Mouse (Mus musculus) embryonic facial prominence, embryonic 12.5 days (tissue): ENCODE data around the gene Wdfy2. TPM values are rescaled to one million over a fixed set of nuclear protein-coding genes. Genes with fewer than 3 reads are reported as not detected.
"Not testable (repeated sequence)": the region's sequence is repeated elsewhere in the genome, so short reads cannot be mapped to it uniquely, and the experiment has no call there.

Source experiments
- ATAC-seq: fragments of 200-750 bp; cut with Nextera tagmentation; 2 replicates; pipeline ENCODE4 v1.8.0; 2017; ENCODE audit not compliant: insufficient number of reproducible peaks, insufficient read depth, low FRiP score, low TSS enrichment
- H3K27ac ChIP-seq: fragments of 300-500 bp; sonication (generic); 2 replicates; pipeline ENCODE4 v1.5.1; 2016; ENCODE audit warnings: mild to moderate bottlenecking
- H3K27me3 ChIP-seq: fragments of 300-500 bp; sonication (generic); 2 replicates; pipeline ENCODE4 v1.6.1; 2016; ENCODE audit warnings: mild to moderate bottlenecking, moderate library complexity
- H3K36me3 ChIP-seq: fragments of 300-500 bp; sonication (generic); 2 replicates; pipeline ENCODE4 v1.6.1; 2016; ENCODE audit warnings: mild to moderate bottlenecking
- H3K4me1 ChIP-seq: fragments of 300-500 bp; sonication (generic); 2 replicates; pipeline ENCODE4 v1.6.1; 2016
- H3K4me2 ChIP-seq: fragments of 300-500 bp; sonication (generic); replicated peaks from 2 replicates; pipeline ENCODE4 v1.6.1; 2016; ENCODE audit warnings: mild to moderate bottlenecking, moderate library complexity
- H3K4me3 ChIP-seq: fragments of 300-500 bp; sonication (generic); 2 replicates; pipeline ENCODE4 v1.5.1; 2016; ENCODE audit warnings: mild to moderate bottlenecking
- H3K9ac ChIP-seq: fragments of 300-500 bp; sonication (generic); 2 replicates; pipeline ENCODE4 v1.6.1; 2016; ENCODE audit warnings: mild to moderate bottlenecking, moderate library complexity
- H3K9me3 ChIP-seq: fragments of 300-500 bp; sonication (generic); 2 replicates; pipeline ENCODE4 v1.6.1; 2016; ENCODE audit warnings: mild to moderate bottlenecking, moderate library complexity
- WGBS: fragments of 180-500 bp; shearing (Covaris S2); methylation state at CpG from one replicate; pipeline ENCODE4 v1.1.7; 2016; 5-methylcytosine and 5-hydroxymethylcytosine counted together
- polyA plus RNA-seq: library from polyadenylated mRNA; unstranded; fragments of >200 nt; fragmentation: Nextera tagmentation; extraction: Ambion mirVana; gene quantifications from 2 replicates; pipeline ENCODE4 v1.2.1, GENCODE M21; 2016

The Wdfy2 gene
- polyA plus RNA-seq, 1 experiment from 2014 or later, result 11.7 TPM

DNA sequence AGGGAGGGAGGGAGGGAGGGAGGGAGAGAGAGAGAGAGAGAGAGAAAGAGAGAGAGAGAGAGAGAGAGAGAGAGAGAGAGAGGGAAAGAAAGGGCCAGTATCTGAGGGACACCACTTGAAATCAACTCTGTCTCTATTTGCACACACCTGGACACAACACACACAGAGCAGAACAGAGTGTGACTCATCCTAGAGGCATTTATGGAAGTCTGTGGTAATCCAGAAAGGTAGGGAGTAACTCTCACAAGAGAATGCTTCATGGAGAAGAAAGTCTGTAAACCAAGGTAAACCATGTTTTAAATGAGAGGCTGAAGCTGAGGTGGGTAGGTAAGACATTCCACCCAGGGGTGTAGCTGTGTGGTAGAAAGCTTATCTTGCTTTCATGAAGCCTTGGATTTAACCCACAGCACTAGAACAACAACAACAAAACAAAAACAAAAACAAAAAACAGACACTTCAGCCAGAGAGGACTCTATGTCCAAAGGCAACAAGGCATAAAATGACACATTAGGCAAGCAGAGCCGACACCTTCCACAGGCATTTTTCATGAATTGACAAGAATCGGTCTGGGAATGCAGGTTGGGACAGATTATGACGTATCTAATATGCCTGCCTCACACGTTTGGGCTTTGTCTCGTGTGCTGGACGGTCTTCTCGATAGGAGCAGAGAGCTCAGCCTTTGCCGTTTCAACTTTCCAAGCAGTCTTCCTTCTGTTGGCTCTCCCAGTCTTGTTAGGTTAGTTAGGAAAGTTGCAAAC, 11.7 kb upstream of the Wdfy2 start:
- WGBS, result 85% methylated on average over 8 of the region's 8 CpGs
- ATAC-seq, result no peak
- no peaks in the 10 kb centered on the region for H3K9me3 ChIP-seq
- H3K4me1 ChIP-seq, result no peaks in the 10 kb centered on the region
- H3K4me3 ChIP-seq, result no peak overlapping the region
- H3K4me2 ChIP-seq, result no peak overlapping the region
- no peak overlapping the region for H3K9ac ChIP-seq
- no peak overlapping the region for H3K27ac ChIP-seq
- no peaks in the 10 kb centered on the region for H3K27me3 ChIP-seq
- H3K36me3 ChIP-seq, result no peaks in the 10 kb centered on the region

DNA sequence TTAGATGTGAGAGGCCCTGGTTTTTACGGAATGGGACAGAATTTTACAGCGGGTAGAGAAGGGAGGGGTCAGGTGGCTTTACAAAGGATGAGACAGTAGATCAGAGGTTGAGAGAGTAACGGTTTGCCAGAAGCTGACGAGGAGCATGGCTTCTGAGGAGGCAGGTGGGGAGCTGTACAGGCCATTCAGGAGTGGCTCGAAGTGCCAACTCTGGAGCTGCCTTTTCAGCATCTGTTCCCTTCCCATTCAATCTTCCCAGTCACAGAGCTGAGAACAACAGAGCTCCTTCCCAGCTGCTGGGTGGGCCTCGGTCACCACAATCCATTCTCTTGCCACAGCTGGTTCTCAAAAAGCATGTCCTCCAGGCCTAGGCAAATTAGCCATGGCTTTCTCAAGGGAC, 8.2 kb upstream of the Wdfy2 start:
- no peak overlapping the region for H3K27ac ChIP-seq
- 58% methylated on average over 6 of the region's 6 CpGs for WGBS
- H3K9ac ChIP-seq, result no peak overlapping the region
- no peaks in the 10 kb centered on the region for H3K27me3 ChIP-seq
- H3K9me3 ChIP-seq, result no peaks in the 10 kb centered on the region
- no peak overlapping the region for H3K4me3 ChIP-seq
- no peak for ATAC-seq
- no peak overlapping the region for H3K4me2 ChIP-seq
- H3K4me1 ChIP-seq, result no peaks in the 10 kb centered on the region
- H3K36me3 ChIP-seq, result no peaks in the 10 kb centered on the region

DNA sequence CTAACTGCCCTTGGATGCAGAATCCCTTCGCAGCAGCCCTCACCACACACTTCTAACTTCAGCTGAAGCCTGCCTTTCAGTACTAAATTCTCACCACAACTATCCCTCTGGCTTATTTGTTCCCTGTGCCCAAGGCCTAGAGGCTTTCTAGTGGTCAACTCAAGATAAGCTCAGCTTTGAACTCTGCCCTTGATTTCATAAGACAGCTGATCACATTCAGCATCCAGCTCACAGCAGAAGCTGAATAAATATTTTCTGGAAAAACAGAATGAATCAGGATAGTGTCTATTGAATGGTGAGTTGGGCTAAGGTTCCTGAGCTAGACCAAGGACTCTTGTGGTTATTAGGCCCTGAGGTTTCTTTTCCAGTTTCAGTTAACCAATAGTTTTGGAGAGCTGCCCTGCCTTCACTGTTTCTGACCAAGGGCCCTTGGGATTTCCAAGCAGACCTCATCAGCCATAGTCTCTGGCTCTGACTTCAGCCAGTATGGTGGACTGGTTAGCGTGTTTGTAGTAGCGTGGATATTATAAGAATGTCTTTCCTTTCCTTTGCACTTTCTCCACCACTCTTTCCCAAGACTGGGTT, 5.7 kb upstream of the Wdfy2 start:
- 89% methylated on average over 3 of the region's 3 CpGs for WGBS
- Histone ChIP-seq H3K9me3 (no peaks in the 10 kb centered on the region), H3K36me3 (no peaks in the 10 kb centered on the region), H3K9ac (no peak overlapping the region), H3K4me3 (no peak overlapping the region), H3K27me3 (no peaks in the 10 kb centered on the region), H3K27ac (no peak overlapping the region), H3K4me2 (no peak overlapping the region), H3K4me1 (no peaks in the 10 kb centered on the region)
- ATAC-seq, result no peak

DNA sequence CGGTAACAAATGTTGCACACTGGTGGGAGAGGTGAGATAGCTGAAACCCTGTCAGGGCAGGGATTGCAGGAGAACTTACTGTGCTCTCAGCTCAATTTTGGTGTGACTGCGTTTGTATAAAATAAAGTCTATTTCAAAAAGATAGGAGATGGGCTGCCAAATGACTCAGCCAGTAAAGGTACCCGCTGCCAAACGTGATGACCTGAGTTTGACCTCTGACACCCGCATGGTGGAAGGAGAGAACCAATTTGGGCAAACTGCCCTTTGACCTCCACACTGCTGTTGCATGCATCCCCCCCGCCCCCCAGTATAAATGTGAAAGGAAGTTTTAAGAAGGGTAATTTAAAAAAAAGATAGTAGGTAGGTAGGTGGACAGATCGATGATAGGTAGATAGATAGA, 4.4 kb upstream of the Wdfy2 start:
- Histone ChIP-seq H3K9me3 (no peaks in the 10 kb centered on the region), H3K27ac (no peak overlapping the region), H3K4me1 (no peaks in the 10 kb centered on the region), H3K4me2 (no peak overlapping the region), H3K36me3 (no peaks in the 10 kb centered on the region), H3K27me3 (no peaks in the 10 kb centered on the region), H3K9ac (no peak overlapping the region), H3K4me3 (no peak overlapping the region)
- 68% methylated on average over 7 of the region's 7 CpGs for WGBS
- no peak for ATAC-seq

DNA sequence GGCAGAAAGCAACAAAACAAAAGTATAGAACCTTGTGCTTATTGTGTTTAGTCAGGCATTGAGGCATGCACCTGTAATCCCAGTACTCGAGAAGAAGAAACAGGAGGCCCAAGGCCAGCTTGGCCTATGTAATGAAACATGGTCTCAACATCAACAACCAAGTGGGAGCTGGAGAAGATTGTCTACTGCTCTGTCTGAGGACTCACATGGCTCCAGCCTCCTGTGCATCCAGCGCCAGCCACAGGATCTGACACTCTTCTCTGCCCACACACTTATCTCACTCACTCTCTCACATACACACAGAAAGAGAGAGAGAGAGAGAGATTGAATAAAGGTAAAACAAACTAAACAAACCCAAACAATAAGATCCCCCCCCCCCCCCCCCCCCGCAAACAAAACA, 3.9 kb upstream of the Wdfy2 start:
- no peak overlapping the region for H3K9ac ChIP-seq
- H3K27ac ChIP-seq, result no peak overlapping the region
- 0 out of 2 replicates have a peak, but pooled peaks cover 2% of the 10 kb centered on the region for H3K4me1 ChIP-seq
- no peak for ATAC-seq
- no peaks in the 10 kb centered on the region for H3K27me3 ChIP-seq
- no peaks in the 10 kb centered on the region for H3K9me3 ChIP-seq
- H3K4me2 ChIP-seq, result no peak overlapping the region
- 85% methylated on average over 2 of the region's 3 CpGs for WGBS
- H3K36me3 ChIP-seq, result no peaks in the 10 kb centered on the region
- no peak overlapping the region for H3K4me3 ChIP-seq

DNA sequence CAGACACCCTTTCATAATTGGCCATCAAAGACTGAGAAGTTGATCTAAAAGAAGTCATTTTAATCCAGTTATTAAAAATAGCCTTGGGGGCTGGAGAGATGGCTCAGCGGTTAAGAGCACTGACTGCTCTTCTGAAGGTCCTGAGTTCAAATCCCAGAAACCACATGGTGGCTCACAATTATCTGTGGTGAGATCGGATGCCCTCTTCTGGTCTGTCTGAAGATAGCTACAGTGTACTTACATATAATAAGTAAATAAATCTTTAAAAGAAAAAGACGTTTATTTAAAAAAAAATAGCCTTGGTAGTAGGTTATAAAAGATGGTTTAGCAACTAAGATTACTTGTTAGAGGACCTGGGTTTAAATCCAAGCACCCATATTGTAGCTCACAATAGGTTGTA, 1.7 kb upstream of the Wdfy2 start:
- H3K9me3 ChIP-seq, H3K4me1 ChIP-seq, H3K4me3 ChIP-seq, ATAC-seq, H3K4me2 ChIP-seq, H3K36me3 ChIP-seq, H3K27me3 ChIP-seq, H3K9ac ChIP-seq, H3K27ac ChIP-seq: not testable (repeated sequence)
- WGBS, result 73% methylated on average over 3 of the region's 3 CpGs

DNA sequence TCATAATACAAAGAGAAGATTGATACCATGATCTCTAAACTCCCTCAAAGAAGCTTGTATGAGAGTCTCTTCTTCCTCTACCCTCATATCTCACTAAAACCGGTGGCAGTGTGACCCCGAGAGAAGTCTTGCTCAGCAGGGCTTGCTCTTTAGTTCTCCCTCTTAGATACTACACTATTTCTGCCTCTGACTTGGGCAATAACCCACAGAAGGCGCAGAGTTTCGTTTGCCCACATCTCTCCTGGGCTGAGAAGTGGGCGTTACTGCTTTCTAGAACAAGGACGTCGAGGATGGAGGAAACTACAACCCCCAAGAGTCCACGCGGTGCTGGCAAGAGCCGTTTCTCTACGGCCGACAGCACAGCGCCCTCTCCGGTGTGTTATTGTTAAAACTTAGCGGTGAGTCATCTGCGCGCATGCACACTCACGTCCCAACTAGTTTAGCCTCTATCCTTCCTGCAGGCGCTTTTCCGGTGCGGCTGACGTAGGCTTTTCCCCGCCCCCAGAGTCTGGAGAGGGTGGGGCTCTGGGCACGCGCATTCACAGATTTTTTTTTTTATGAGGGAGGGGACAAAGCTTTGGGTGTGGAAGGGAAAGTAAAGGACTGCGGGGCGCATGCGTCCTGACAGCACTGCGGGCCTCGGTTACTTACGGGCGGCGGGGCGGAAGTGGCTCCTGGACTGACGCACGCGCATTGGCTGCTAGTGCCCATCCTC, 395 bp upstream of the Wdfy2 start:
- ATAC-seq, result peak; percentile 97
- under 1% methylated on average over 37 of the region's 37 CpGs for WGBS
- H3K27ac ChIP-seq, result peak overlapping the region; percentile 68; the same call in 1 of the 2 replicates

DNA sequence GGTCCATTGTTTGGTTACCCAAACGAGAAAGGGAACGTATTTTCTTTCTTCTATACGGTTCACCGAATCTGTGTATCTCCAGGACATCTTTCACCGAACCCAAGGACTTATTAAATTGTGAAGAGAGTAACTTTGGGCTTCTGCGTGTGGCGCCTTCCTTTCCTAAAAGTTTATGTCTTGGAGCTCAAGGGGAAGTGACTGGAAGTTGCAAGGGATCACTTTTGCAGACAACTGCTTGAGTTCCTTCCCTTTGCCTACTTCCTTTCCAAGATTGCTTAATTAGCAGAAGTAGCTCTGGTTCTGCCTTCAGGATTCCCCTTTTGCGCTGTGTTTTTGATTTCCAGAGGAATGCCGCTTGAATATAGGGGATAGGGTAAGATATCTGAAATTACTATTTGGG, 858 bp downstream of the Wdfy2 start:
- no peaks in the 10 kb centered on the region for H3K36me3 ChIP-seq
- no peaks in the 10 kb centered on the region for H3K9me3 ChIP-seq
- H3K9ac ChIP-seq, result peak overlapping the region; percentile 77
- H3K27me3 ChIP-seq, result no peaks in the 10 kb centered on the region
- no peak for ATAC-seq
- WGBS, result 11% methylated on average over 9 of the region's 9 CpGs
- H3K4me1 ChIP-seq, result peaks cover 26% of the 10 kb centered on the region
- no peak overlapping the region for H3K27ac ChIP-seq
- H3K4me2 ChIP-seq, result peak overlapping the region; percentile 60
- peak overlapping the region; percentile 79 for H3K4me3 ChIP-seq

More for the DNA sequence above, 395 bp upstream of the Wdfy2 start:
- Histone ChIP-seq H3K4me3 (peak overlapping the region; percentile 79), H3K36me3 (no peaks in the 10 kb centered on the region), H3K27me3 (no peaks in the 10 kb centered on the region), H3K4me1 (peaks cover 15% of the 10 kb centered on the region), H3K9ac (no peak overlapping the region), H3K9me3 (no peaks in the 10 kb centered on the region), H3K4me2 (peak overlapping the region; percentile 60)

DNA sequence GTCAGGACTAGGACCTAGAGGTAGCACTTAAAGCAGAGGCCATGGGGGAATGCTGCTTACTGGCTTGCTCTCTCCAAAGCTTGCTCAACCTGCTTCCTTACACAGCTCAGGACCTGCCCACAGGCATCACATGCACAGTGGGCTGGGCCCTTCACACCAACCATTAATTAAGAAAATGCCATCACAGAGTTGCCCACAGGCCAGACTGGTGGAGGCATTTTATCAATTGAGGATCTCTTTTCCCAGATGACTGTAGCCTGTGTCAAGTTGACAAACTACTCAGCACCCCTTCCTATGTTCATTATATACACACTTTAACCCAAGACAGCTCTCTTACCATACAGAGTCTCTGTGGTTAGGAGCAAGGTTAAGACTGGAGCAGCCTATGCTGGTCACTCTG, 4.2 kb downstream of the Wdfy2 start:
- Histone ChIP-seq H3K36me3 (no peaks in the 10 kb centered on the region), H3K4me1 (peaks cover 48% of the 10 kb centered on the region), H3K27ac (no peak overlapping the region), H3K9ac (no peak overlapping the region), H3K9me3 (no peaks in the 10 kb centered on the region), H3K4me2 (no peak overlapping the region), H3K4me3 (no peak overlapping the region), H3K27me3 (no peaks in the 10 kb centered on the region)
- ATAC-seq, result no peak

DNA sequence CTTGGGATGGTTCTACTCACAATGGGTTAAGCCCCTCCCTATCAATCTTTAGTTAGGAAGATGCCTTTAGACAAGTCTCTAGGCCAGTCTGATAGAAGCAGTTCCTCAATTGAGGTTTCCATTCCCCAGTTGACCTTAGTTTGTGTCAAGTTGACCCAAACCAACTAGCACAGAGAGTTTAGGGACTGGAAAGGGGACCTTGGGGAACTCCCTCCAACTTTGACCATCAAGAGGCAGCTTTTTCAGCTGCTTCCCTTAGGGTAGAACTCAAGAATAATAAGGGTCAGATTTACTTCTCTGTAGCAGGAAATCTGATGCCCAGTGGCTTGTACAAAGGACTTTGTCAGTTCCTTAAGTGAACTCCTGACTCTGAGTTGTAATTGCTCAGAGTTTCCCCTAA, 5.0 kb downstream of the Wdfy2 start:
- H3K4me1 ChIP-seq, result peaks cover 48% of the 10 kb centered on the region
- H3K9me3 ChIP-seq, result no peaks in the 10 kb centered on the region
- H3K36me3 ChIP-seq, result no peaks in the 10 kb centered on the region
- H3K9ac ChIP-seq, result no peak overlapping the region
- H3K27ac ChIP-seq, result 0 out of 2 replicates have a peak overlapping the region, but pooled peaks have one; percentile 46
- no peak overlapping the region for H3K4me2 ChIP-seq
- ATAC-seq, result no peak
- no peak overlapping the region for H3K4me3 ChIP-seq
- H3K27me3 ChIP-seq, result no peaks in the 10 kb centered on the region

DNA sequence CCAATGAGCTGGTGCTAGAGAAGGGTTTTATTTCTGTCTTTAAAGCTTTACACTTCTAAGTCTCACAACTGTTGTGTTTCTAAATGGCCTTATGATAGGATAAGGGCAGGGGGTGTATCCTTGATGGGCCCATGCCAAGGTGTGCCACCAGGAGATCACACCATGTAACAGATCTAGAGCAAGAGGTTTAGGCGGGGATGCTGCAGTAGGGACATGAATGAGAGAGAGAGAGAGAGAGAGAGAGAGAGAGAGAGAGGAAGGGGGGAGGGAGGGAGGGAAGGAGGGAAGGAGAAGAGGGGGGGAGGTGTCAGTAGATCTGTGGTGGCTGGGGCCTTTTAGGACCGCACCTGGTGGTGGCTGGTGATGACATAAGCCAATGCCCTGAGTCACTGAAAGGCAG, 5.5 kb downstream of the Wdfy2 start:
- H3K4me3 ChIP-seq, result no peak overlapping the region
- H3K9ac ChIP-seq, result no peak overlapping the region
- no peaks in the 10 kb centered on the region for H3K36me3 ChIP-seq
- 57% methylated on average over 2 of the region's 2 CpGs for WGBS
- H3K4me2 ChIP-seq, result no peak overlapping the region
- H3K4me1 ChIP-seq, result peaks cover 48% of the 10 kb centered on the region
- 0 out of 2 replicates have a peak overlapping the region, but pooled peaks have one; percentile 46 for H3K27ac ChIP-seq
- no peaks in the 10 kb centered on the region for H3K9me3 ChIP-seq
- H3K27me3 ChIP-seq, result no peaks in the 10 kb centered on the region
- no peak for ATAC-seq

DNA sequence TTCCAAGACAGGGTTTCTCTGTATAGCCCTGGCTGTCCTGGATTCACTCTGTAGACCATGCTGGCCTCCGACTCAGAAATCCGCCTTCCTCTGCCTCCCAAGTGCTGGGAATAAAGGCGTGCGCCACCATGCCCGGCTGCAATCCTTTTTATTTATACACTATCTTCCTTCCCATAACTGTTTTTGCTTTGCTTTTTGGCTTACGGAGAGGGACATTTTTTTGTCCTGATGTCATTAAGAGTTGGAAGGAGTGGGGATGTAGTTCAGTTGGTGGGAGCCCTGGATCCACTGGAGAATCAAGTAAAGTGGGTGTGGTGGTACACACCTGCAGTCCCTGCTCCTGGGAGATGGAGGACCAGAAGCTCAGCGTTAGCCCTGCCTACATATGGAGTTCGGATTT, 6.7 kb downstream of the Wdfy2 start:
- Histone ChIP-seq H3K27me3 (no peaks in the 10 kb centered on the region), H3K4me1 (peaks cover 44% of the 10 kb centered on the region), H3K9ac (no peak overlapping the region), H3K4me3 (no peak overlapping the region), H3K9me3 (no peaks in the 10 kb centered on the region), H3K36me3 (no peaks in the 10 kb centered on the region), H3K27ac (no peak overlapping the region), H3K4me2 (no peak overlapping the region)
- 59% methylated on average over 8 of the region's 8 CpGs for WGBS
- ATAC-seq, result no peak
